Mouse (Mus musculus) left cerebral cortex, adult 8-10 months (tissue): ENCODE data around the gene Ascc1. TPM values are rescaled to one million over a fixed set of nuclear protein-coding genes. Genes with fewer than 3 reads are reported as not detected.

ENCODE experiments used
- microRNA-seq, 2 experiments: library from miRNA; unstranded; fragments of <30 nt; microRNA quantifications; one replicate each; pipeline ENCODE4 v1.2.0; 2022
- total RNA-seq, 4 experiments: library from RNA; stranded (reverse); gene quantifications; 2 replicates each; pipeline ENCODE4 v1.2.4; 2022

Gene Ascc1
- total RNA-seq, 4 experiments from 2014 or later = 16.5 to 20.1 (median 17.6) TPM

Small RNA genes lying within 50 kb of the gene (microRNA-seq; reads per million reads assigned to microRNA genes)
- gene Mir6906 = 0.21 to 2.0 reads per million in 2 experiments

Other genes starting within 250 kb of the Ascc1 start
- 10 to 100 TPM; 50.8 to 56.3 (median 54.1) TPM for gene Dnajb12, start 123.2 kb upstream of the Ascc1 start, total RNA-seq
- gene Ddit4, start 51.0 kb upstream of the Ascc1 start, total RNA-seq = 10 to 100 TPM; 35.6 to 58.9 (median 44.0) TPM
- gene Anapc16, start 330 bp downstream of the Ascc1 start, total RNA-seq = 10 to 100 TPM; 58.0 to 60.8 (median 60.2) TPM
- 100 to 1,000 TPM; 540 to 596 (median 571) TPM for gene Spock2, start 103.4 kb downstream of the Ascc1 start, total RNA-seq
- gene Chst3, start 216.5 kb downstream of the Ascc1 start, total RNA-seq = 1 to 10 TPM; 1.2 to 2.0 (median 1.9) TPM